In genomic region chr8:126595204-126596061, GRCm38 (mm10) we compare ENCODE assay signal across 8 mouse cellular contexts. TPM values are rescaled to one million over a fixed set of nuclear protein-coding genes. Genes with fewer than 3 reads are reported as not detected.
A peak's percentile ranks its signal among the peaks of the same experiment; 100 is the strongest.
DNase-seq lines count a peak whose midpoint lies in the region; ATAC-seq and TF ChIP-seq lines count a peak whose summit lies in the region.

No protein-coding gene starts in this region.

- H3K4me1 ChIP-seq in embryonic facial prominence, embryonic 12.5 days: peaks cover 40% of the 10 kb centered on the region
- peaks cover 12% of the 10 kb centered on the region for H3K4me1 ChIP-seq in kidney, adult 2 months (ENCODE audit: control insufficient read depth, insufficient read depth, low read length)
- H3K4me1 ChIP-seq in liver, adult 2 months (ENCODE audit: control insufficient read depth, insufficient read depth, low read length): peaks cover 8% of the 10 kb centered on the region; the same call in 1 of the 2 replicates
- H3K4me1 ChIP-seq in thymus, adult 2 months (replicated peaks; ENCODE audit: control insufficient read depth, insufficient read depth, low read length): peaks cover 22% of the 10 kb centered on the region

- H3K4me2 ChIP-seq in embryonic facial prominence, embryonic 12.5 days (replicated peaks): peak overlapping the region; percentile 81

- peak overlapping the region; percentile 54 for H3K4me3 ChIP-seq in embryonic facial prominence, embryonic 12.5 days
- H3K4me3 ChIP-seq in kidney, adult 2 months (ENCODE audit: insufficient read depth, low read depth, low read length): no peak overlapping the region
- peak overlapping the region; percentile 58; the same call in 1 of the 2 replicates for H3K4me3 ChIP-seq in liver, adult 2 months (ENCODE audit: insufficient read depth, low read depth, low read length)
- H3K4me3 ChIP-seq in thymus, adult 2 months (ENCODE audit: control insufficient read depth, insufficient read depth, low read length): peak overlapping the region; percentile 75

- peak overlapping the region; percentile 93 for H3K9ac ChIP-seq in embryonic facial prominence, embryonic 12.5 days
- peak overlapping the region; percentile 83 for H3K9ac ChIP-seq in liver, adult 2 months (ENCODE audit: low read depth, low read length)

- H3K36me3 ChIP-seq in embryonic facial prominence, embryonic 12.5 days: peaks cover 7% of the 10 kb centered on the region; the same call in 1 of the 2 replicates
- peaks cover 13% of the 10 kb centered on the region; the same call in 1 of the 2 replicates for H3K36me3 ChIP-seq in kidney, adult 2 months (ENCODE audit: control insufficient read depth, insufficient read depth, low read length)
- H3K36me3 ChIP-seq in liver, adult 2 months (ENCODE audit: control insufficient read depth, insufficient read depth, low read length): peaks cover 7% of the 10 kb centered on the region
- peaks cover 4% of the 10 kb centered on the region; the same call in 1 of the 2 replicates for H3K36me3 ChIP-seq in thymus, adult 2 months (ENCODE audit: control insufficient read depth, insufficient read depth, low read length)

- ATAC-seq in embryonic facial prominence, embryonic 12.5 days (ENCODE audit: insufficient number of reproducible peaks, insufficient read depth, low FRiP score, low TSS enrichment): no peak

- WGBS in embryonic facial prominence, embryonic 12.5 days: 18% methylated on average over 16 of the region's 16 CpGs
- WGBS in kidney, adult 2 months: 3% methylated on average over 16 of the region's 16 CpGs
- 4% methylated on average over 16 of the region's 16 CpGs for WGBS in liver, adult 2 months
- WGBS in thymus, adult 2 months: 3% methylated on average over 16 of the region's 16 CpGs

- peak overlapping the region; percentile 100 for H3K27ac ChIP-seq in embryonic facial prominence, embryonic 12.5 days
- peak overlapping the region; percentile 94 for H3K27ac ChIP-seq in kidney, adult 2 months (ENCODE audit: insufficient read depth, low read depth, low read length)
- peak overlapping the region; percentile 92 for H3K27ac ChIP-seq in liver, adult 2 months (replicated peaks; ENCODE audit: insufficient read depth, low read depth, low read length)
- H3K27ac ChIP-seq in thymus, adult 2 months (ENCODE audit: control insufficient read depth, insufficient read depth, low read length): peak overlapping the region; percentile 83

- peak; percentile 43 to 47 for DNase-seq in urinary bladder, adult 18-20 months (ENCODE audit: low spot score in 2 of 2)
- DNase-seq in urinary bladder, postnatal 10 days (ENCODE audit: low spot score): no peak
- DNase-seq in heart, adult 8-10 months (ENCODE audit: low spot score): peak; percentile 86
- peak; percentile 89 for DNase-seq in kidney, adult 2 months
- DNase-seq in liver, adult 2 months (ENCODE audit: extremely low read depth, low read depth, low spot score): peak; percentile 98
- DNase-seq in naive thymus-derived CD4-positive, alpha-beta T cell, adult 2 months (ENCODE audit: low read depth): peak; percentile 86
- peak; percentile 50 for DNase-seq in thymus, adult 2 months

- H3K9me3 ChIP-seq in embryonic facial prominence, embryonic 12.5 days: no peaks in the 10 kb centered on the region

- H3K27me3 ChIP-seq in embryonic facial prominence, embryonic 12.5 days: no peaks in the 10 kb centered on the region
- no peaks in the 10 kb centered on the region for H3K27me3 ChIP-seq in kidney, adult 2 months (replicated peaks; ENCODE audit: control insufficient read depth, insufficient read depth, low read length)
- H3K27me3 ChIP-seq in liver, adult 2 months (ENCODE audit: control insufficient read depth, insufficient read depth, low read length): no peaks in the 10 kb centered on the region
- no peaks in the 10 kb centered on the region for H3K27me3 ChIP-seq in thymus, adult 2 months (ENCODE audit: control insufficient read depth, insufficient read depth, low read length)

- 0 out of 2 replicates have a peak, but pooled peaks have one; percentile 7 for TF ChIP-seq CTCF in kidney, adult 2 months (conservative IDR thresholded peaks at IDR 0.05; ENCODE audit: insufficient read depth, insufficient read length, low read depth, low read length)
- TF ChIP-seq CTCF in liver, adult 2 months (IDR thresholded peaks at IDR 0.05; ENCODE audit: low read depth, low read length): no peak
- no peak for TF ChIP-seq CTCF in thymus, adult 2 months (IDR thresholded peaks at IDR 0.05; ENCODE audit: borderline replicate concordance, control insufficient read depth, extremely low read depth, insufficient read depth, low read length, poor library complexity)

- no peak for TF ChIP-seq POLR2A in kidney, adult 2 months (IDR thresholded peaks at IDR 0.05; ENCODE audit: low read depth, low read length)
- no peak for TF ChIP-seq POLR2A in liver, adult 2 months (IDR thresholded peaks at IDR 0.05; ENCODE audit: extremely low read depth, insufficient read depth, low read length)
- no peak for TF ChIP-seq POLR2A in thymus, adult 2 months (IDR thresholded peaks at IDR 0.05; ENCODE audit: control insufficient read depth, extremely low read depth, insufficient read depth, low read length, poor library complexity)

- H3K79me2 ChIP-seq in liver, adult 2 months (ENCODE audit: control insufficient read depth, insufficient read depth, low read length): peaks cover 24% of the 10 kb centered on the region

RNA-seq across cellular contexts. Expression of gene Irf2bp2, which starts 1.6 kb away (rescaled TPM):
- polyA plus RNA-seq in embryonic facial prominence, embryonic 12.5 days (2016; fragmentation: Nextera tagmentation; extraction: Ambion mirVana): 11.5 and 12.0 TPM in 2 replicates
- 10 to 100 TPM; 41.8 to 60.9 (median 50.3) TPM for total RNA-seq in heart, adult 8-10 months (2022)
- polyA plus RNA-seq in kidney, adult 2 months (2012; rRNA removed): 40.6 and 46.6 TPM in 2 replicates
- total RNA-seq in liver, adult 2 months (2014; rRNA removed): 26.3 and 39.2 TPM in 2 replicates
- polyA plus RNA-seq in liver, adult 2 months (2012; rRNA removed): 20.3 and 33.8 TPM in 2 replicates
- polyA plus RNA-seq in thymus, adult 2 months (2012; rRNA removed): 71.7 and 113 TPM in 2 replicates
